Mouse (Mus musculus): ENCODE results near the gene Has1.

The Has1 gene

DNA sequence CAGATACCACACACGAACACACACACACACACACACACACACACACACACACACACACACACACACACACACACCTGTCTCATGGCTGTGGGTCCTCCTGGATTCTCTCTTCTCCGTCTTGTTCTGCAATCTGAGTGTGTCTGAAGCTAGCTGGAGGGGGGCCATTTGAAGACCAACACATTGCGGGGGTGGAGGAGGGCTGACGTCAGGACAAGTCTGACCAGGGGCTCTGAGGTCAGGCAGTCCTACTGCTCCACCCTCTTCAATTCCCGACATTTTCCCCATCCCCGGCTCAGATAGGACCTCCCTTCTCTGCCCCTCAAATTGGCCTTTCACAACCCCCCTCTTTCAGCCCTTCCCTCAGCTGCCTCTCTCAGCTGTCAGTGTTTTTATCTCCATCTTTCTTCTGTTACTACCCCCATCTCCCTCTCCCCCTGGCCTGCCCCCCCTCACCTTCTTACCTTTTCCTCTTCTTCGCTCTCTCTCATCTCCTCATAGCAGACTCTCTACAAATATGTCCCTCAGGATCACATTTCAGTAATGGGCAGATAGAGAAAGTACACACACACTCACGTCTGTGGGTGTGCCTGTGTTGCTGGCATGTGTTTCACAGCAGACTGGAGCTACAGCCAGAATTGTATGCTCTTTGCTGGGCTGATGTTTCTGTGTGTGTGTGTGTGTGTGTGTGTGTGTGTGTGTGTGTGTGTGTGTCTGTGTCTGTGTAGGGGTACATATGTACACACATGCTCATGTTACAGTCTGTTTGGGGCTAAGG lies at the start of gene Has1:
Gene Has1, minus strand, starts transcription at position 142 of the 775 bp plus-strand sequence.
- DNase-seq (ENCODE audit: low spot score in 2 of 2) = no peak

DNA sequence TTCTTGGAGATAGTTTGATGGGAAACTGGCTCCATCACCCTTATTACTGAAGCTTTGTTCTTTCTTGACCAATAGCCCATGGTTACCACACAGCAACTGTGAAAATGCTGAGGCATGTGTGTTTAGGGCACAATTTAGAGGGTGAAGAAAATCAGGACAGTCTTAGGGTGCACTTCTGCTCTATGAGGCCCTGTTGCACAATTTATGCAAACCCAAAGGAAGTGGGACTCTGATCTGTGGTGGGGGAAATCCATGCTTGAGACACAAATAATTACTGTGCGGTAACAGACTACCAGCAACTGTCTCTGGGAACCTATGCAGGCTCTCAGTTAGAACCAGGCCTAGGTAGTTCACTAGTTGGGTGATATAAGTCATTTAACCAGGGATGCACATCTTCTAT lies 45.8 kb upstream of the Has1 start:
- DNase-seq (ENCODE audit: low spot score in 2 of 2) = no peak

DNA sequence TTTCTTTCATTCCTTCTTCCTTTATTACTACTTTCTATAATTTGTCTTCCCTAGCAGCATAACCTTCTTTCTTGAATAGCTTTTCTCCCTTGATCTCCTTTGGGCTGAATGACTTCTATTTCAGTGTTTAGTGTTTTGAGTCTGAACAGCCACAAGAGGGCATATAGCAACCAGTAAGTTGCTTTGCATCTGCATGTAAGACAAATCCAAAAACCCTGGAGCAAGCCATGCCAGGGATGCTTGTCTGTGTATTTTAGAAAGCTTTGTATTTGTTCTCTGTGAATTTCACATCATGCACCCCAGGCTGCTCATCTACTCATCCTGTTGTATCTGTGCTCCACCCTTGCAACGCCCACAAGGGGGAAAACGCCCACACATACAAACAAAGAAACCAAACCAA lies 44.3 kb upstream of the Has1 start:
- DNase-seq (ENCODE audit: low spot score in 2 of 2) = no peak

DNA sequence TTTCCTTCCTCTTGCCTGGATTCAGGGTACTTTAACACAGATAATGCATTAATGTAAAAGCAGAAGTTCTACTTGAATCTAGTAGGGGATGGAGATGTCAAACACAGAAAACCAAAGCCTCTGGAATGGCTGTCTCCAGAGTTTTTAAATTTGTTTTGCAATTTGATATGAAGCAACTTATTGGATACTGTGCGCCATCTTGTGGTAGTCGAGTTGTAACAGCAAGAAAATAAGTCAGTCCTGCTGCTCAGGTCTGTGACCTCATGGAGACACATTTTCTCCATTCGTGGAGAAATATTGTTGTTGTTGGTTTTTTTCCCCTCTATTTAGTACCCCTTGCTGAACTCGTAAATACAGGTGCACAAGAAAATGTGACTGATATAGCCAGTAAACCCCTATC lies 41.0 kb upstream of the Has1 start:
- peak in 1 of 2 experiments; percentile 17 for DNase-seq (ENCODE audit: low spot score in 2 of 2)

DNA sequence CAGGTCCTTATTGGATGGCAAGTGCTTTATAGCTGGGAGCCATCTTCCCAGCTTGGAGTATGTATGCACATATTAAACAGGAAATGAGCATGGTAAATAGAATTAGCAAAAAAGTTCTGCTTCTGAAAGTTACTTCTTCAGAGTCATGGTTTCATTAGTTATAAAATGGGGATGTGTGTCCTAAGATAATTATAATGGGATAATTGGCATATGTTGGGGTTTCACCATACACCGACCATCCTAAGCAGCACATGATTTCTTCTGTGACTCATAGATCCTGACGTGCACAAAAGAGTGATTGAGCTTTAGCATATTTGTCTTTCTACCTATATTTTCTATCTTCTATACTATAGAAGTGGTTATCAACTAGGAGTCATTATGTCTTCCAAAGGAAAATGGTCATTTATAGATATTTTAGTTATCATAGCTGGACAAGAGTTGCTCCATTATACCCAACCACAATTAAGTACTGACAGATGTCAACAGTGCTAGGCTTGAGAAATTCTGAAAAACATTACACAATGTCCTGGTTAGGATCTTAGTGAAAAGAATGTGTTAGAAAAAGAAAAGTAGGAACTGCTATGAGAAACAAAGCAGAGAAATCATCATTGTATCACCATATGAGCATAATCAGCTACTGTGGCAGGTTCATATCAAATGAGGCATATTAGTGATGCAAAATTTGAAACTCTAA lies 34.9 kb upstream of the Has1 start:
- DNase-seq (ENCODE audit: low spot score in 2 of 2) = no peak

DNA sequence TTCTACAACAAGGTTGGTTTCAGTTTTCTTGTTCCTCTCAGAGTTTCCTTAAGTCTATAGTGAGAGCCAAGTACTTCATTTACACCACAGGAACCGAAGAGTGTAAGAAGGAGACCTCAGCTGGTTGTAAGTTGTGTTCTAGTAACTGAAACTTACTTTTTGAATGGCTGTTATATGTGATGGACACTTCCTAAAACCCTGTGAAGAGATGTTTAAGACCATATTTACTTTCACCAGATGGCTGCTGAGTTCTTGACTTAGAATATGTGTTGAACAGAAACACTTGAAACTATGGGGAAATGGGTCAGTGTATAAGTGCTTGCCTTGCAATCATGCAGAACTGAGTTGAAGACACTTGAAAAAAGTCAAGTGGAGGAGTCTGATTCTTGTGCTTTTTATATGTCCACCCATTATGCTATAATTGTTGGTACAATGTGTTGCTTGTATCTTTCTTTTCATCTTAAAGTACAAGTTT lies 32.8 kb upstream of the Has1 start, which contains the start of the genes Fpr2 and Fpr3:
Gene Fpr2, plus strand, starts transcription at position 51 of the 475 bp plus-strand sequence.
Gene Fpr3, plus strand, starts transcription at position 79 of the 475 bp plus-strand sequence.
- no peak for DNase-seq (ENCODE audit: low spot score in 2 of 2)

DNA sequence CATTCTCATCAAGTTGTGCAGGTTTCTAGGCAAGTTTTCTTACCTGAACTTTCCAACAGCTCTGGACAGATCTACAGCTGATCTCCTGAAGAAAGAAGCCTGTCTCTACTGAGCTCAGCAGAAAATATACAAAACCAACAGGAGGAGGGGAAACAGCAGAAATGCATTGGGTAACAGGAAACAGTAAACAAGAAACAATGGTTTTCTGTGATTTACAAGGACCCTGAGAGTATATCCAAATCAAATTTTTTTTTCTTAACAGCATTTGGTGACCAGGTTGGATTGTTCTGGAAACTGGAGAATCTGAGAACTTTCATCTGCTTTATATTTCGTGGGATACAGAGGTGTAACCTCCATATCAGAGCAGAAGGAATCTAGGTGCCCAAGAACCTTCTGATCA lies 28.8 kb upstream of the Has1 start, which contains the start of gene Fpr1:
Gene Fpr1, minus strand, starts transcription at position 101 of the 400 bp plus-strand sequence.
- no peak for DNase-seq (ENCODE audit: low spot score in 2 of 2)

DNA sequence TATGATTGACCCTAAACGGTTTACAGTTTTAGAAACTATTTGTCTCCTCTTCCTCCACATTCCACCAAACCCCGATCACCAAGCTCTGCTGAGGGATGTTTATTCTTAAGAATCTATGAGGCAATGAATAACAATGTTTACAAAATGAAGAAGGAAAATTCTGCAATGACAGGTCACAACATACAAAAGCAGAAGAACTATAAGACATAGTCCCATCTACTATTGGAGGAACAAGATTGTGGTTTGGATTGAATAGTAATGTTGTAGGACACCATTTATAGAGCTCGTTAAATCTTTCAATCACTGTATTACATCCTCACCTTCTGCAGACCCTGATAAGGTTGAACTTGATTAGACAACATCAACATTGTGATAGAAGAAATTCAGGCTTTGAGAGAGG lies 27.7 kb upstream of the Has1 start:
- no peak for DNase-seq (ENCODE audit: low spot score in 2 of 2)

DNA sequence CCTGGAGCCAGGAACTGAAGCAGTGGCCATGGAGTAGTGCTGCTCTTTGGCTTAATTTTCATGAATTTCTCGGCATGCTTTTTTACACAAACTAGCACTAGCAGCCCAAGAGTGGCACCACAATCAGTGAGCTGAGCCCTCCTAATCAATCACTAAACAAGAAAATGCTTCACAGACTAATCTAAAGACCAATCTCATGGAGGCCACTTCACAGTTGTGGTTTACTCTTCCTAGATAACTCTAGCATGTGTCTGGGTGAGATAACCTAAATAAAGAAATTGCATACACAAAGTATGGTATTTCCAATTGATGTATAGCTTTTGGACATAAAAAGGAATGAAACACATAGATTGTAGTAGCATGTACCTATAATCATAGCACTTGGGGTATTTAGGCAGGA lies 24.3 kb upstream of the Has1 start:
- no peak for DNase-seq (ENCODE audit: low spot score in 2 of 2)

DNA sequence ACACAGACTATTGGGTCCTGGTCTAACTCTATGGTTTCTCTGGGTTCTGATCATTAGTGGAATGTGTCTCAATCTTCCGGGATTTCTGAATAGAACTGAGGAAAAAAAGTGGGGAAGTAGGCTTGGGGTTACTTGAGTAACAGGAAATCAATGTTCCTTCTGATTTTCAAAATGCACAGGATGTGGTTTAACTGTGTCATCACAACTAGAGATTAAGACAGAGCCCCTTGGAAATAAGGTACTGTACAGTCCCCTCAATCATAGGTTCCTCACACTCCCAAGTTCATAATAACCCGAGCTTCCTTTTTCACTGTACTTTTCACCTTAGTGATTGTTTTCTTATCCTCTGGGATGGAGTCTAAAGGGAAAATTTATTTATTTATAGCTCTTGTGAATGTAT lies 16.7 kb upstream of the Has1 start:
- DNase-seq (ENCODE audit: low spot score in 2 of 2) = no peak

DNA sequence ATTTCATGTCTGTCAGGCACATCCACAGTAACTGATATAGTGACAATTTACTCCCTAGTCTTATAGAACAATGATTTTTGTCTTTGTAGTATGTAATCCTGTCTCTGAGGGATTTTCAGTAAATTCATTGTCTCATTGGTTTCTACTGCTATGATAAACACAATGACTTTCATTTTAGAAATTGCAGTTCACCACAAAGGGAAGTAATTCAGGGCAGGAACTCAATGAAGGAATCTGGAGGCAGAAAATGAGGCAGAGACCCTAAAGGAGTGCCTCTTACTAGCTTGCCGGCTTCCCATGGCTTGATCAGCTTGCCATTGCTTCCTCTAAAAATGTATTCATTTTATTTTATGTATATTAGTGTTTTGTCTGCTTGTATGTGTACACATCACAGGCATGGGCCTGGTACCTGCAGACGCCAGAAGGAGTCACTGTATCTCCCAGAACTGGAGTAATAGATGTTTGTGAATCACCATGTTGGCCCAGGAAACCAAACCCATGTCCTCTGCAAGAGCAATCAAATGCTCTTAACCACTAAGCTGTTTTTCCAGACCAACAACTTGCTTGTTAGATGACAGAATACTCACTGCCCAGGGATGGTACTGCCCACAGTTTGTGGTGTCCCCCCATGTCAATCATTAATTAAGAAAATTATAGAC lies 16.0 kb upstream of the Has1 start:
- no peak for DNase-seq (ENCODE audit: low spot score in 2 of 2)

DNA sequence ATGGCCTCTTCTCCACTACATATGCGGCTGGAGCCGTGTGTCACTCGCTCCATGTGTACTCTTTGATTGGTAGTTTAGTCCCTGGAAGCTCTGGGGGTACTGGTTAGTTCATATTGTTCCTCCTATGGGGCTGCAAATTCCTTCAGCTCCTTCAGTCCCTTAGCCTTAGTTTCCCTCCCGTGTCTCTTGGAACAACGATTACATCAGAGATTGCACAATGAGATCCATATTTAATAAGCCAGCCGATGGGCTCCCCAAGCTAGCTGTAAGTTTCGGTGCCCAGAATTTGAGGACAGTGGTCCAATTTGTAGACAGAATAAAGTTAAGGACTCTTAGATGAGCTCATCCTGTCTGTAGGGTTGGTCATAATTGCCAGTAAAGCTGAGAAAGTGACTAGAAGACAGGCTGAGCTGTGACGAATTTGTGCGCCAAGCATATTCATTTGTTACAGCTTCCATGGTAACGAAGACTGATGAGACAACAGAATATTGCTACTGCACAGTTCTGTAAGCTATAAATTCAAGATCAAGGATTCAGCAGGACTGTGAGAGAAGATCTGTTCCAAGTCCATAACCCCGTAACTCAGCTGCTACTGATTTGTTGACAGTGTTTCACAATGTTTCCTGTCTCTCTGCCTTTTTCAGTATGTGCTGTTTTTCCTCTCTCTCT lies 11.9 kb upstream of the Has1 start:
- DNase-seq (ENCODE audit: low spot score in 2 of 2) = no peak

DNA sequence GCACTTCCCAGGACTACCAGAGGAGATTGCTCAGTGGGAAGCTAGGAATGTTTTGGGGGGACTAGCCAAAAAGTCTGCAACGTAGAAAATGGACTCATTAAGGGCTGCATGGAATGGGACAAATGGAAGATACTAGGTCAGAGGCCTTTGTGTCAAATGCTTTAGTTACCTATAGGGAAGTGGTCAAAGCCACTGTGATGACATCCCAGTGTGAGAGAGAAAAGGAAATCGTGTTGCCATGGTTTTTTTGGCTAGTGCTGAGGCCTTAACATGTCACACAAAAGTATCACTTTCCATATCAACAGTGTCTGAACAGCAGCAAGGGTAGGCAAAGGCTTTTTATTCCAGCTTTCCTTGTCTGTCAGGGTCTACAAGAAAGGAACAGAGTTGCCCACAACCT lies 10.2 kb upstream of the Has1 start:
- no peak for DNase-seq (ENCODE audit: low spot score in 2 of 2)

DNA sequence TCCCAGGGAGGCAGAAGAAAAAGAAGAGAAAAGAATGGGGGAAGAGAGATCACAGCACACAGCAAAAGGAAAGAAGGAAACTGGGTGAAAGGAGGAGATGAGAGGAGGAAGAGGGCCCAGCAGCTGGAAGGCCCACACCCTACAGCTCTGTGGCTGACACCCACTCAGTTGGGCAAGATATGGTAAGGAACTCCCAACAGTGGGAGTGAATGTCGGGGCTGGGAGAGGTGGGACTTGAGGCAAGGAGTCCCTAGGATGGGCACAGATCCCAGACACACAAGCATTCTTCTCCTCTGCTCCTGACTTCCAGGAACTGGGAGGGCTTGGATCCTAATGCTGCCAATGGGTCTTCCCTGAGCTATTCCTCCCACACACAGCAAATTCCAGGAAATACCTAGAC lies 7.4 kb upstream of the Has1 start:
- peak in 1 of 2 experiments; percentile 27 for DNase-seq (ENCODE audit: low spot score in 2 of 2)

DNA sequence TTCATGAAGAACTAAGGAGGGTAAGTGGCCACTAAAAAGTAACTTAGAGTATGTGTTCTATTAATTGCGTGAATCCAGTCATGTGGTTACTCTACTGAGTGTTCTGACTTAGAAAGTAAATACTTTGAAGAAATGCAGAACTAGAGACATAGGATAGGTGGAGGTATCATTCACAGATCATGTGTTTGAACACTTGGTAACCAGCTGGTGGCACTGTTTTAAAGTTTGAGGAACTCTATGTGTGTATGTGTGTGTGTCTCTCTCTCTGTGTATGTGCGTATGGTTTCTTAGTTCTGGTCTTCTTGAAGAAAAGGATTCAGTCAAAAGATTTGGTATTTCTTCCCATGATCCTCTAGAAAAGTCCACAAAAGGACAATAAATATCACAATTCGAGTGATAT lies 5.1 kb upstream of the Has1 start:
- DNase-seq (ENCODE audit: low spot score in 2 of 2) = no peak

DNA sequence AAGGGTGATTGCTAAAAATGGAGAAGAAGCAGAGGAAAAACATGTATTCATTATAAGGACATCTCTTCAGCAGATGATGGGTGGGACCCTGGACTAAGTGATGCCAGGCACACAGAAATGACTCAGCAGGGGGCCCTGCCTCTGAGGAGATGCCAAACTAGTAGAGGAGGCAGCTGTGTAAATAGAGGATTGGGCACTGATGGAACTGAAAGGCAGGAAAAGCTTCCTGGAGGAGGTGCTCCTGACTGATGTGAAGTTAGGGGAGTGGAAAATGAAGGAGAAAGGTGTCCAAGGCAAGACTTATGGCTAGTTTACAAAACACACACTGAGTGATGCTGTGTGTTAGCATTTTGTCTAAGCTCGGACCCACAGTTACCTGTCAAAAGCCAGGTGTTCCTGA lies 2.4 kb upstream of the Has1 start:
- DNase-seq (ENCODE audit: low spot score in 2 of 2) = no peak

DNA sequence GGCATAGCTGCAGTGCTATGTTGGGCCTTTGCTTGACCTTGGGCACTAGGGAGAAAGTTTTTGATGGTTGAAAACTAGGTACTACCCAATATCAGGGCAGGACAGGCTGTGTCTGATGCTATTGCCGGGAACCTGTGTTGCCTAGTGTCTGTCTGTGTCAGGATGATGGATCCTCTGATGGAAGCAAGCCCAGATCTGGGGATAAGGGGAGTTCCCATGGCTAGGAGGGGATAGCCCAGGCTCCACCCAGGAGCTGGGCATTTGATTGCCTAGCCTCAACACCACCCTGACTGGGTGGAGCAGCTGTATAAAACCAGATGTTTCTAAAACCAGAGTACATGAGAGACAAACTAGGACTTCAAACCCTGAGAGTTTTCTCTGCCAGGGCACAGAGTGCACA lies 1.6 kb upstream of the Has1 start:
- DNase-seq (ENCODE audit: low spot score in 2 of 2) = no peak

DNA sequence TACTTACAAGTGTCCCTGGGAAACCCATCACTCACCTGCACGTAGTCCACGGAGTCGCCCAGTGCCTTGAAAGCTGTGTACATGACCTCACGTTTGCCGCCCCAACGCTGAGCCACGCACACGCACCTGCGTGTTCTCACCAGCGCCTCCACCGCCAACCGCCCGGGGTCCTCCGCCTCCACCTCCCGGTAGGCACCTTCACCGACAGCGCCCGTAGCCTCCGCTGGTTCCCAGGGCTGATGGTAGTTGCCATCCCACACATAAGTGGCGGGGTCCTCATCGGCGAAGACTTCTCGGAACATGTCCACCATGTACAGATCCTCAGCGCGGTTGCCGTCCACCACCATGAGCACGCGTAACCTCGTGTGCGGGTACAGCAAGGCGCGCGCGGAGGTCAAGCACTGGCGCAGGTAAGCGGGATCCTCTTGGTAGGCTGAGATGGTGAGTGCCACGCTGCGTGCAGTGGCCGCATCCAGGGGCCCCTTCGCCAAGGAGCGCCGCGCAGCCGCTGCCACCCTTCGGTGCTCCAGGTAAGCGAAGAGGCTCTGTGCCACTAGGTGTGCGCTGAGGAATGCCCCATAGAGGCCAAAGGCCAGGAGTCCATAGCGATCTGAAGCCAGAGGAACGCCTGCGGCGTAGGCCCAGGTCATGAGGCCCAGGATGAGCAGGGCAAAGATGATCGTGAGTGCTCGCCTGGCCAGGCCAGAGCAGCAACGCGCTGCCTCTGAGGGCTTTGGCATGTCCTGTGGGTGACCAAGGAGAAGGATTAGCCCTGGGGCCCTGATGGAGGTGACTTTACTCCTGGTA lies 4.9 kb downstream of the Has1 start:
- DNase-seq (ENCODE audit: low spot score in 2 of 2) = no peak

DNA sequence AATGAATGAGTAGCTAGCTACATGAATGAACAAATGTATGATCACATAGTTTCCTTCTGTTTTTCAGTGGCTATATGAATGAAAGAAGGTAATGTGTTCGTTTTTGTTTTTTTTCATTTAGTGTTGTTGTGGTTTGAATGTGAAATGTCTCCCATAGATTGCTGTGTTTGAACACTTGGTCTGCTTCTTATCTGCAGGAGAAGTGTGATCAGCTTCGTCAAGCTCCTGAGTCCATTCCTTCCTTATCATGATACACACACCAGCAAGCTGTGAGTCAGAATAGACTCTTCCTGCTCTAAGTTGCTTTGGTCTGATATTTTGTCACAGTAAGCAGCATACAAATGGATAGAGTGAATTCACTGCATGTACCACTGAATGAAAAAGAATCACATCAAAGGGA lies 6.0 kb downstream of the Has1 start:
- no peak for DNase-seq (ENCODE audit: low spot score in 2 of 2)

DNA sequence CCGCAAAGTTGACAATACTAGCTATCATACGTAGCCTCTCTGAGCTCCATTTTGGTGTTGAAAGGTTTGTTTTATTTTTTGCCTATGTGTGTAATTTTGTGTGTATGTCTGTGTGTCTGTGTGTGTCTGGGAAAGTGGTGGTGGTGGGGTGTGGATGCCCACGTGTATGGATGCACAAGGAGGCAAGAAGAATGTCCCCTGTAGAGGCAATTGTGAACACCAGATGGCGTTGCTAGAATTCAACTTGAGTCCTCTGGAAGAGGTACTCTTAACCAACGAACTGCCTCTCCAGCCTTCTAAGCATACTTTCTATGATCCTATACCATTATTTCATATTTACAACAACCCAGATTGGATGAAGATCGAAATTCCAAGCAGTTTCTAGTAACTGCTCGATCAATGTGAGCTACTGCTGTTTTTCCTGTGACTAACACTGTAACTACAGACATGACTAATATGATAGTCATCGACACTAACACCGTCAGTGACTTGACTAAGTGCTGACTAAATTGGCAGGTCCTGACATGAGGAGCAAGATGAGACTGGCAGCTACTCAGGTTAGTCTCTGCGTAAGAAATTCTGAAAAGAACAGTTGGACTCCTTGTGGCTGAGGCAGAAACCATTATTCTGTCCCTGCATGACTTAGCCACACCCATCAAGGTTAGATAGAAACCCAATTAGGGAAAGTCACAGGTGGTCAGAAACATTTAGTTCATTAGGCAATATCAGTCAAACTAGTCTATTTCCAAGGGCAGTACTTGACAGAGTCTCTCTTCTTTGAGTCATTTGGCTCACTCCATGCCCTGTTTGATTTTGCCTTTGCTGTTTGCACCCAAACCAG lies 9.6 kb downstream of the Has1 start:
- DNase-seq (ENCODE audit: low spot score in 2 of 2) = peak in 1 of 2 experiments; percentile 38

Data from urinary bladder, postnatal 36 days (tissue).